Mouse (Mus musculus) liver, postnatal 0 days (tissue): ENCODE results near the gene Ifngr1. TPM values are rescaled to one million over a fixed set of nuclear protein-coding genes. Genes with fewer than 3 reads are reported as not detected.

Experiments used
- ATAC-seq: fragments of 200-750 bp; cut with Nextera tagmentation; 2 replicates; pipeline ENCODE4 v1.8.0; 2017; ENCODE audit warnings: mild to moderate bottlenecking, moderate library complexity
- DNase-seq: peaks from one replicate; pipeline ENCODE4 v3.0.0-alpha.2; 2016
- H3K27ac ChIP-seq: fragments of 300-500 bp; sonication (generic); 2 replicates; pipeline ENCODE4 v1.5.1; 2014; ENCODE audit warnings: antibody characterized with exemption, moderate library complexity, mild to moderate bottlenecking, low read depth
- H3K27me3 ChIP-seq: fragments of 300-500 bp; sonication (generic); 2 replicates; pipeline ENCODE4 v1.6.1; 2014; ENCODE audit warnings: low read length, control low read depth, mixed read lengths; ENCODE audit not compliant: insufficient read depth
- H3K36me3 ChIP-seq: fragments of 300-500 bp; sonication (generic); replicated peaks from 2 replicates; pipeline ENCODE4 v1.6.1; 2014; ENCODE audit warnings: mild to moderate bottlenecking, control low read depth, low read length, moderate library complexity, mixed read lengths; ENCODE audit not compliant: insufficient read depth
- H3K4me1 ChIP-seq: fragments of 300-500 bp; sonication (generic); 2 replicates; pipeline ENCODE4 v1.6.1; 2014; ENCODE audit warnings: antibody characterized with exemption, mild to moderate bottlenecking, control low read depth; ENCODE audit not compliant: insufficient read depth
- H3K4me2 ChIP-seq: fragments of 300-500 bp; sonication (generic); 2 replicates; pipeline ENCODE4 v1.6.1; 2014; ENCODE audit warnings: low read depth, mild to moderate bottlenecking, low read length, moderate library complexity, mixed read lengths
- H3K4me3 ChIP-seq: fragments of 300-500 bp; sonication (generic); 2 replicates; pipeline ENCODE4 v1.5.1; 2014; ENCODE audit warnings: low read depth, low read length
- H3K9ac ChIP-seq: fragments of 300-500 bp; sonication (generic); replicated peaks from 2 replicates; pipeline ENCODE4 v1.6.1; 2014; ENCODE audit warnings: mild to moderate bottlenecking, moderate library complexity
- H3K9me3 ChIP-seq: fragments of 300-500 bp; sonication (generic); 2 replicates; pipeline ENCODE4 v1.6.1; 2016; ENCODE audit warnings: mild to moderate bottlenecking, control low read depth, low read length, mixed read lengths
- CTCF ChIP-seq: sonication (generic); IDR thresholded peaks from 2 replicates; pipeline ENCODE4 v1.5.1; 2016; ENCODE audit warnings: antibody characterized with exemption, low read depth
- EP300 ChIP-seq: IDR thresholded peaks from 2 replicates; pipeline ENCODE4 v1.6.1; 2016; ENCODE audit warnings: antibody characterized with exemption, low read depth, mild to moderate bottlenecking
- WGBS: fragments of 180-500 bp; shearing (Covaris S2); extraction: QIAGEN DNeasy Blood & Tissue Kit; methylation state at CpG from one replicate; pipeline ENCODE4 v1.1.7; 2014; ENCODE audit not compliant: insufficient replicate concordance; 5-methylcytosine and 5-hydroxymethylcytosine counted together
- polyA plus RNA-seq: library from polyadenylated mRNA; unstranded; fragments of >200 nt; fragmentation: Nextera tagmentation; extraction: Ambion mirVana; gene quantifications from 2 replicates; pipeline ENCODE4 v1.2.1, GENCODE M21; 2015

Gene Ifngr1
- polyA plus RNA-seq, 1 experiment from 2014 or later, result 68.9 TPM

DNA sequence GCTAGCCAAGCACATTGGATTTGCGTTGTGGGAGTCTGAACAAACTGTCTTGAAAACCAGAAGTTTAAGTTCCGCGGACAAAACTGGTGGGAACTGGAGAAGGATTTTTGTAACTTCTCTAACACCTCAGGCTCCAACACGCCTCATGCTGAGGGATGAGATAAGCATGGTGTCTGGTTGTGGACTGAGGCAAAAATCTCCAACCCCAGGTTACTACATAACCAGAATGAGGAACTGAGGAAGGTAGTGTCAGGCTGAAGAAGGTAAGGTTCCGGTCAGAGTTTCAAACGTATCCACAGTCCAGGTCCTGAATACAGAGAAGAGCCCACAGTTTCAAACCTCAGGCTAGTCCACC, 486 bp upstream of the Ifngr1 start:
- TF ChIP-seq EP300 (no peak), CTCF (no peak)
- Histone ChIP-seq H3K4me1 (peaks cover 30% of the 10 kb centered on the region), H3K4me3 (peak overlapping the region; percentile 64), H3K9ac (no peak overlapping the region), H3K27ac (peak overlapping the region; percentile 89), H3K9me3 (no peaks in the 10 kb centered on the region), H3K4me2 (peak overlapping the region; percentile 78), H3K27me3 (no peaks in the 10 kb centered on the region), H3K36me3 (no peaks in the 10 kb centered on the region)
- DNase-seq, result no peak
- peak; percentile 47 for ATAC-seq
- 14% methylated on average over 6 of the region's 6 CpGs for WGBS

DNA sequence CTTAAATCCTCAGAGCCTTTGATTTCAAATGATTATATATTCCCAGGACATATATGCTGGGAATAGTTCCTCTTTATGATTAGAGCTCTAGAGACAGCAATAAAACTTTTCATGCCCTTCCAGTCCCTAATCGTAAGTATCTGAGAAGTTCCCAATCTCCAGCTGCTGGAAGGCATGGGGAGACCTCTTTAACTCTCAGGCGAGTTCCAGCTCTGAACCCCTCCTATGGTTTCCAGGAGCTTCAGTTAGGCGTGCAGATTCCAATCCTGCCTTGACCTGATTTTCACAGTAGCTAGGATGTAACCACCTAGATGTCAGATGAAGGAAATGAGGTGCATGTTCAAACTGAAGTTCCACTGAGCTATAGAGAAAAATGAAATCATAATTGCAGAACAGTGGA, 807 bp downstream of the Ifngr1 start:
- Histone ChIP-seq H3K4me2 (peak overlapping the region; percentile 78), H3K36me3 (no peaks in the 10 kb centered on the region), H3K27me3 (no peaks in the 10 kb centered on the region), H3K9me3 (no peaks in the 10 kb centered on the region), H3K4me3 (peak overlapping the region; percentile 64), H3K27ac (peak overlapping the region; percentile 89), H3K9ac (peak overlapping the region; percentile 78), H3K4me1 (peaks cover 39% of the 10 kb centered on the region)
- DNase-seq, result no peak
- ATAC-seq, result no peak
- 0% methylated on average over 3 of the region's 3 CpGs for WGBS
- no peak for TF ChIP-seq EP300
- no peak for TF ChIP-seq CTCF

DNA sequence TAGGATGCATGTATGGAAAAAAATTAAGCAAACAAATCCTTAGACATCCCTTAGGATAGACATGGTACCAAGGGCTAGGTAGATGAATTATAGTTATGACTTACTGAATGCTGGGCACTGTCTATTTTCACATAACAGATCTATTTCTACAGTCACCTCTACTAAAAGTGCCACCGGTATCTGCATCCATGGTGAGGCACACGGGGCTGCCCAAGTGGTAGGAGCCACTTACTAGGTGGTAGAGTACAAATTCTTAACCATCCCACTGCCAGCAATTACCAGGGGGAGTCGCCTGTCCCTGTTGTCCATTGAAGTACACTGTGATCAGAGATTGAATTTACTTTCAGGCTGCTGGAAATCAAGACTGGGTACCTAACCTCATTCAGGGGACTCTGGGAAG, 1.5 kb downstream of the Ifngr1 start:
- ATAC-seq (no peak), DNase-seq (no peak)
- Histone ChIP-seq H3K36me3 (peaks cover 2% of the 10 kb centered on the region; the same call in 1 of the 2 replicates), H3K27ac (peak overlapping the region; percentile 89; the same call in 1 of the 2 replicates), H3K4me1 (peaks cover 39% of the 10 kb centered on the region), H3K4me3 (peak overlapping the region; percentile 64), H3K9me3 (no peaks in the 10 kb centered on the region), H3K9ac (peak overlapping the region; percentile 78), H3K27me3 (no peaks in the 10 kb centered on the region), H3K4me2 (peak overlapping the region; percentile 78)
- TF ChIP-seq CTCF, result no peak
- TF ChIP-seq EP300, result no peak
- WGBS, result 58% methylated on average over 3 of the region's 3 CpGs

DNA sequence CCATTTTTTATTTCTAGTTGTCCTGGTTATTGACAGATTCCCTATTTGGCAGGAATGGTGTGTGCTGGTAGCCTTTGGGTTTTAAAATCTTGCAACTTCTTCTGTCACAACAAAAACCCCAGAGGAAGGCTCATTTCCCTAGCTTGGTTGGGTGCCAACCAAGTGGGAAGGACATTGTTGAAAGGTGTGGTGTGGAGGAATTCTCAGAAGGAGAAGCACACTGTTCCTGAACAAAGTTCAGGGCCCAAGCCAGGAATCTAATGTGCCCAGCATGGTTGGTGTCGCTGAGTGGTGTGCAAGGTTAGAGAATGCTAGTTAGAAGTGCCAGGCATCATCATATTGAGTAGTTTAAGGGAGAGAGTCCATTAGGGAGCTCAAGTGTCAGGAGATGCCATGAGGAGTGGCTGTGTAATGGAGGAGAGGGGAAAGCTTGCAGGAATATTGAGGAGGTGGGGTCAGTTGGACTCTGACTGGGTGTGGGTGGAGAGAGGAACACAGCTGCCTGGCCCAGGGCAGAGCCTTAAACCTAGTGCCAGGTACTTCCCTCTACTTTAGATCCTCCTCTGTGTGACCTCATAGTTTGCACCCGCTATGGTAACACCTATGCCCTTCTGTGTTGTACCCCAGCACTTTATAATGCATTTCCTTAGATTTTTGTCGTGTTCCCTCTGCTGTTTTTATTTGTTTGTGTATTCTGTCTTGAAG, 2.6 kb downstream of the Ifngr1 start:
- ATAC-seq (no peak), DNase-seq (no peak)
- WGBS, result 48% methylated on average over 3 of the region's 3 CpGs
- H3K36me3 ChIP-seq, result peaks cover 12% of the 10 kb centered on the region
- peak overlapping the region; percentile 64 for H3K4me3 ChIP-seq
- H3K4me2 ChIP-seq, result peak overlapping the region; percentile 78
- TF ChIP-seq EP300 (no peak), CTCF (no peak)
- no peaks in the 10 kb centered on the region for H3K9me3 ChIP-seq
- peak overlapping the region; percentile 9 for H3K27ac ChIP-seq
- no peaks in the 10 kb centered on the region for H3K27me3 ChIP-seq
- H3K9ac ChIP-seq, result peak overlapping the region; percentile 78
- H3K4me1 ChIP-seq, result peaks cover 42% of the 10 kb centered on the region

DNA sequence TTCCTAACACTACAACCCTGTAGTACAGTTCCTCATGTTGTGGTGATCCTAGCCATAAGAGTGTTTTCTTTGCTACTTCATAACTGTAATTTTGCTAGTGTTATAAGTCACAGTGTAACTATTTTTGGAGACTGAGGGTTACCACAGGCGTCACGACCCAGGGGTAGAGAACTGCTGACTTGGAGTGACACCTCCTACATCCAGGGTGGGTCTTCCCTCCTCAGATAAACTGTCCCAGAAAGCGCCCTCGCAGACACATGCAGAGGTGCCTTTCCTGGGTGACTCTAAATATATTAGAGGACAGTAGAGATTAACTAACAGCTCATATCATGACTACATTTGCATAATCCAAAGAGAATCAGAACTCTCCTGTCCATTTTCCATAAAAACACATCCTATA, 5.1 kb downstream of the Ifngr1 start:
- Histone ChIP-seq H3K9me3 (no peaks in the 10 kb centered on the region), H3K4me3 (no peak overlapping the region), H3K27me3 (no peaks in the 10 kb centered on the region), H3K4me1 (peaks cover 32% of the 10 kb centered on the region), H3K4me2 (no peak overlapping the region), H3K9ac (no peak overlapping the region), H3K36me3 (peaks cover 33% of the 10 kb centered on the region), H3K27ac (no peak overlapping the region)
- TF ChIP-seq CTCF, result no peak
- no peak for TF ChIP-seq EP300
- DNase-seq (no peak), ATAC-seq (no peak)
- 54% methylated on average over 4 of the region's 4 CpGs for WGBS

DNA sequence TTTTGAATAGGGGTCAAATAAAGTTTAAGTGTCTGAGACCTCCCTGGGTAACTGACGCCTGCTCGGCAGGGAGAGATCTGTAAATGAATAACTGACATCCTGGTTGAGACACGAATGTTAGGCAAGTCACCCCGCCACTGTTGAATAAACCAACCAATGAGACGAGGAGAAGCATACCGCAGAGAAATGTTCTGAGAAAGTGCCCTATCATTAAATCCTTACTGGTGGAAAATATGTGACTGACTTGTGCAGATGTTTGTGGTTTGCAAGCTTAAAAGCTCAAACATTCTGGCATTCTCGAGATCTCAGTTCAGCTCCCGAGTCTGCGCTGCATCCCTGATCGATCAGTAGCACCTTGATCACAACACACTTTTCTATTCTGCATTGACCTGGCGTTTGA, 6.3 kb downstream of the Ifngr1 start:
- Histone ChIP-seq H3K36me3 (peaks cover 45% of the 10 kb centered on the region), H3K4me2 (no peak overlapping the region), H3K4me1 (peaks cover 32% of the 10 kb centered on the region), H3K9me3 (no peaks in the 10 kb centered on the region), H3K4me3 (no peak overlapping the region), H3K27ac (no peak overlapping the region), H3K27me3 (no peaks in the 10 kb centered on the region), H3K9ac (no peak overlapping the region)
- WGBS, result 62% methylated on average over 11 of the region's 11 CpGs
- peak; percentile 71 for ATAC-seq
- DNase-seq, result no peak
- TF ChIP-seq EP300 (no peak), CTCF (no peak)
